Mouse (Mus musculus) lung, adult 10 weeks (tissue): ENCODE data around the gene Pgm2. TPM values are rescaled to one million over a fixed set of nuclear protein-coding genes. Genes with fewer than 3 reads are reported as not detected.

ENCODE experiments used
- polyA plus RNA-seq: library from polyadenylated mRNA; stranded (reverse); fragments of 350-450 nt; fragmentation: Illumina TruSeq; extraction: RNeasy Lipid Tissue Mini Kit (QIAGEN cat#74804); gene quantifications from one replicate; pipeline ENCODE4 v1.2.3, GENCODE M21; 2014; ENCODE audit warnings: low read depth, low replicate concordance; ENCODE audit not compliant: insufficient read depth

Pgm2 gene
- polyA plus RNA-seq = 12.0 TPM

GRCm38 (mm10) chr5:64092748-64093292 is at the start of gene Pgm2:
TSS of gene Pgm2 (plus strand) at chr5:64092950.

GRCm38 (mm10) chr5:64155861-64156550 is 63.3 kb downstream of the Pgm2 start, which contains the start of gene Tbc1d1:
TSS of gene Tbc1d1 (plus strand) at chr5:64156305.

Other genes starting within 250 kb of the Pgm2 start
- gene Rell1, start 124.1 kb upstream of the Pgm2 start, polyA plus RNA-seq = 17.4 TPM
- gene Tbc1d1, start 63.4 kb downstream of the Pgm2 start, polyA plus RNA-seq = 11.3 TPM